Mouse (Mus musculus) lung, postnatal 0 days (tissue): ENCODE data around the gene Palb2.

Experiments used
- CTCF ChIP-seq: IDR thresholded peaks from 2 replicates; pipeline ENCODE4 v1.5.1; 2016; ENCODE audit warnings: antibody characterized with exemption, mild to moderate bottlenecking
- EP300 ChIP-seq: IDR thresholded peaks from 2 replicates; pipeline ENCODE4 v1.6.1; 2016; ENCODE audit warnings: antibody characterized with exemption, mild to moderate bottlenecking, control low read depth

DNA sequence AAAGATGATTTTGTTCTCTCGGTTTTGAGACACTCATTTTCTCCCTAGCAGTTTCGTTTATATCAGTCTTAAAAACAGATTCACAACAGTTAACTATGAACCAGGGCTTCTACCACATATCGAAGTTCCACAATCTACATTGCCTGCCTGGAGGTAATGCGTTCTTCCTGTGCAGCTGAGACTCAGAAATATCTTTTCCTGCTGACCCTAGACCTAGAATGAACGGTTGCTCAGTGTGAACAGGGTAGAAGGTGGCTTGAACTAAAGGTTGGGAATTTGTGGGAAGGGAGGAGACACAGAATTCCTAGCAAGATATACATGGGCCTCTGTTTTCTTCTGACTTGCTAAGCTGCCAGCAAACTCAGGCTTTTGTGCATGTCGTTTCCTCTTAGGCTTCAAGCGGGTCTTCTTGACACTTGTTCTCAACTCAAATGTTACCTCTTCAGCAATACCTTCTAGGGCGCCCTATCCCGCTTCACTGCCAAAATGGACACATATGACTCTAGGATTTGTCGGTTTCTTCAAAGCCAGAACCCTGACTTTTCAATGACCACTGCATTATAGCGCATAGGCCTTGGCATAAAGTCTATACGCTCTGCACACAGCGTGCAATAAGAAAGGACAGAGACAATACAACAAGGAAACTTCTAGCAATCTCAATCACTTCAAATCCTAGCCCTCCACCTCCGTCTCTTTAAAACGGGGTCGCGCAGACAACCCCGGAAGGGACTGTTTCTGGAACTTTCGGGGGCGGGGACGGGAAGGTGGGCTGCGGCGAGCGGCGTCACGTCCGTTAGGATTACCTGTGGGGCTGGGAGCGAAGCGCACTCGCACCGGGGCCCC, 66.5 kb downstream of the Palb2 start:
- no peak for TF ChIP-seq EP300
- no peak for TF ChIP-seq CTCF
